Mouse (Mus musculus) cerebellum, postnatal 14 days (tissue): ENCODE measurements around the gene Cables2.

Experiments used
- DNase-seq, 2 experiments: peaks; one replicate each; pipeline ENCODE4 v3.0.0; 2021; ENCODE audit warnings: mixed read lengths in 2 of 2

Gene Cables2

DNA sequence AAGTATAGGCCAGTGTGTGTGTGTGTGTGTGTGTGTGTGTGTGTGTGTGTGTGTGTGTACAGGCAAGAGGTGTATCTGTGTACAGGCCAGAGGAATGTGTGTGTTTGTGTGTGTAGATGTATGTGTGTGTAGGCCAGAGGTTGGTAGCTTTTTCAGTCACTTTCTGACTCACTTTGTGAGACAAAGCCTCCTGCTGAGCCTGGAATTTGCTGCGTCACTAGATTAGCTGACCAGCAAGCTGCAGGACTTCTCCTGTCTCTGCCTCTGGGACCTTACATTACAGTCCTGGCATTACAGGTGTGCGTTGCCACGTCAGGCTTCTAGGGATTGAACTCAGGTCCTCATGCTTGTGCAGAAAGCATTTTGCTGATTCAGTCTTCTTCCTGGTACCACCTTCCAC is 21.5 kb downstream of the Cables2 start:
- DNase-seq: no peak

DNA sequence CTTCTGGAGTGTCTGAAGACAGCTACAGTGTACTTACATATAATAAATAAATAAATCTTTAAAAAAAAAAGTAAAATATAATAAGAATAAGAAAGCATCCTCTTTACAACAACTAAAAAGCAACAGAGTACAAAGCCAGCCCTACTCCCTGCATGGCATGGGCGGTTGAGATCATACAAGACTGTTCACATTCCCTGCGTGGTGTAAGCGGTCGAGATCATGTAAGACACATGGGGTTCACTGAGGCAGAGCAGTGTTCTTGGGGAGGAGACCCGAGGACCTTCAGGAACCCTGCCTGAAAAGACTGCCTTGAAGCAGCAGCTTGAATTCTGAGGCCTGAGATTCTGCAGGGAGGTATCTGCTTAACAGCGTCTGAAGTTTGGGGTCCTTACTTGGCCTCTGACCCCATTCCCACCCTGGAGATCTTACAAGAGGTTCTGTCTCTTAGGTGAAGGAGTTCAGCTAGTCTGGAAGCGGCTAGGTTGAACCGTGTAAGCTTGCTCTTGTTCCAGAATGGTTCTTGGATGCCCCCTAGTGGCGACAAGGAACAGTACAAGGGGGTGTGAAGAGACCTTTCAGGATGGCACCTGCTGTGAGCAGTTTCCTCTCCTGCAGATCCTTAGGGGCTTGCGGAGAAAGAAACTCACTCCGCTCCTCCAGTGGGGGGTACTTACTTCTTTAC is 22.2 kb downstream of the Cables2 start:
- peak; percentile 90 to 93 for DNase-seq

DNA sequence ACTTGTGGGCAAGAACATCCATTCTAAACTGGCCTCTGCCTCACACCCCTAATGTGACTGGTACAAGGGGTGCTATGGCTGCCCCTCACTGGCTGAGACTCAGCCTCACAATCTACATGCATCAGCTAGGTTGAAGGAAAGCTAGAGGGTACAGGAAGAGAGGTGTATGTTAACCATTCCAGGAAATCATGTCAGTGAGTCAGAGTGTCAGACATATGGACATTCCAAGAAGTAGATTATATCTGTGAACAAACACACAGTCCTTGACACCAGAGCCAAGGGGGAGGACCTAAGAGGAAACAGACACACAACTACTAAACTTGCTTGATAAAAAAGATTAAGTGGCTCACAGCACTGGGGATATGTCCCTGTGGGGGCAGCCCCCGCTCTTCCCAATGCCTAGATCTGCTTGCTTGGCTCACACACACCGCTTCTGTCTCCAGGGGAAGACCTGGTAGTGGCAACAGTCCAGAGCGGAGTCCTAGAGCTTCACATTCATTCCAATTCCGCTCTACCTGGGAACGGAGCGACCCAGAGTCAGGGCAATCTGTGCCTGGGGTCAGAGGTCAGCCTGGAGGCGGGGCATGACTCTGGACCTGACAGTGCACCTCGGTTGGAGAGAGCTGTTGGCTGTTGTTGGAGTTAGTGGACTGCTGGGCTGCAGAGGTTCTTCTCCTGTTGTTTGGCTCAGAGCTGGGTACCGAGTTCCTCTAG is 24.2 kb downstream of the Cables2 start:
- DNase-seq: no peak

DNA sequence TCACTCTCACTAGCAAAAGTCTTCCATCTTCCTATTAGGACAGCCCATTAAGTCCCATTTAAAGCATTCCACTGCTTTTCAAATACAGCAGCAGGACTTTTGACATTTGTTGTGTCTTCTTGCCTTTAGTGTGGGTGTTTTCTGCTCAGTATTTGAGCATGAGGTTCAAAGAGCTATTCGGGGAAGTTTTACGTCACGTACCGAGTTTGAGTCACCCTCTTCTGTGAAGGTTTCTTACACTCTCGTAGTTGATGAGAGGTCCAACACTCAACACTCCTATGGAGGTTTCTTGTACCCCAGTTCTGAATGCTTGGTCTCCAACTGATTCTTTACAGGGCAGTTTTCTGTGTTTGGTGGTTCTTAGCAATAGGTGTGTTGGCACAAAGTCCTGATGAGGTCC is 25.4 kb downstream of the Cables2 start:
- no peak for DNase-seq

DNA sequence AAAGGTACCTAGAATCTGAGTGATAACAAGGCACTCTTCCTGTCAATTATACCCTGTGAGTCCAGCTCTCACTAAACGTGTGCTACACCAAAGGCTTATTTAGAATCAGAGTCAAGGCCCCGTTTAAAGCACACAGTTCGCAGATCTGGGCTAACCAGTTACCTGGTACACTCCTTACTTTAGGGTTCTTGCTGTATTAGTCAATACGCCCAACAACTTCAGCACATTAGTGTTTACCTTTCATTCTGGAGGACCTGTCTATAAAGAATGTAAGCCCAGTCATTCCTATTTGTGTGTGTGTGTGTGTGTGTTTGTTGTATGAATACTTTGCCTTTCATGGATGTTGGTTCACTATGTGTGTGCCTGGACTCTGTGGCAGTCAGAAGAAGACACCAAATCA is 30.2 kb downstream of the Cables2 start:
- no peak for DNase-seq

DNA sequence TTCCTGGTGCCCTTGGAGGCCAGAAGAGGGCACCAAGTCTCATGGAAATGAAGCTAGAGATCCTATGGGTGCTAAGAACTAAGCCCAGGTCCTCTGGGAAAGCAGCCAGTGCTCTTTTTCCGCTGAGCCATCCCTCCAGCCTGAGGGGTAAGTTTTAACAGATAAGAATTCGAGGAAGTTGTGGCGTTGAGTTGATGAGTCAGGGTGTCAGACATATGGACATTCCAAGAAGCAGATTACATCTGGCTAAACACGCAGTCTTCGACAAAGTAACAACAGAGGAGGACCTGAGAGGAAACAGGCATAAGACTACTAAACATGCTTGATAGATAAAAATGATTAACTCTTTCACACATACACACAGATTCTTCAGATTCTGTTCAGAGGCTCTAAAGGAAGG is 34.7 kb downstream of the Cables2 start:
- no peak for DNase-seq

DNA sequence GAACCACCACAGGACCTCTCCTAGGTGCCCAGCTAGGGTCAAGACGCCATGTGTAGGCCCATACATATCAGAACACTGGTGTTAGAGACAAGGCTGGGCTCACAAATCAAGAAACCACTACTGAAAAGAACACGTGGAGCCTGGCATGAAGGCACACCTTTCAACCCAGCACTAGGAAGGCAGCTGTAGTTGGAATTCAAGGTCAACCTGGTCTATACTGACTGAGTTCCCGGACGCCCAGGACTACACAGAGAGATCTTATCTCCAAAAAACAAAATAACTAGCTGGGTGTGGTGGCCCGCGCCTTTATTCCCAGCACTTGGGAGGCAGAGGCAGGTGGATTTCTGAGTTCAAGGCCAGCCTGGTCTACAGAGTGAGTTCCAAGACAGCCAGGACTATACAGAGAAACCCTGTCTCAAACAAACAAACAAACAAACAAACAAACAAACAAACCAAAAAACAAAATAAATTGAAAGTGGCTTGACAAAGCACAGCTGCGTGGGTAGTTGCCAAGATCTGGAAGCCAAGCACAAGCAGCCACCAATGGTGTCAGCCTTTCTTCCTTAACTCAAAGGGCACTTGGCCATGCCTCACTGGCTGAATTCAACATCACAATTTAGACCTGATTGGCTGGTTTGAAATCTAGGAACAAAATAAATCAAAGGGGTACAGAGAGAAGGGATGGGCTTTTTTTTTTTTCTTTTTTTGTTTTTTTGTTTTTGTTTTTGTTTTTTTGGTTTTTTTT is 35.5 kb downstream of the Cables2 start:
- no peak for DNase-seq

DNA sequence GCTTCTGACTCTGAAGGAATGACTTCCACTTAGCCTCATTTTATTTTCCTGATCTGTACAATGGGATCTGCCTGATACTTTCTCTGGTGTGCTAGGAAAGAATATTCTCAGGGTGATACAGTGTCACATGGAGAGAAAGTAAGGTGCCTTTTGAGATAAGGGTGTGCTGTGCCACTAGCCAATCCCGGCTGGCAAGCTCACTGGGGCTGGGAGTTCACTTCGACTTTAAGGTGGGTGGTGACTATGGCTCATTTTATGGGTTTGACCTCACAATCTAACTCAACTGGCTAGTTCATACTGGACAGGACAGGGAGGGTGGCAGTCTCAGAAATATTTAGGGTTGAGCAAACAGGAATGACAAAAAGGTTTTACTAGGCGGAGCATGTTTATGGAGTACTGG is 36.4 kb downstream of the Cables2 start:
- no peak for DNase-seq

DNA sequence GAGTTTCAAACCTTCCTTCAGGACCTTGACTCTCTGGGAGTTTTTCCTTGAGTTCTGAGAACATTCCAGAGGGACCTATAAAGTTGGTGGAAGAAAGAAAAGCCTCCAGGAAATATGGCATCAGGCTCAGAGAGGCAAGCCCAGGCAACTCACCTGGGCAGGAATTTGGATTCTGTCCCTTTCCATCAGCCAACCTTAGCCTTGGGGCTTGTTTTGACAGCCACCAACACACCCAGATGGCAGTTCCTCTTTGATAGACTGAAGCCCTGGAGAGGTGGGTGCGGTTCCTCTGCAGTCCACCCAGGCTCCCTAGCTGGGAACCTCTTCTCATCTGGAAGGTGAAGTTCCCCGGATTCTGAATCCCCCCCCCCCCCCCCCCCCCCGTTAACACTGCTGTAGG is 36.8 kb downstream of the Cables2 start:
- no peak for DNase-seq

DNA sequence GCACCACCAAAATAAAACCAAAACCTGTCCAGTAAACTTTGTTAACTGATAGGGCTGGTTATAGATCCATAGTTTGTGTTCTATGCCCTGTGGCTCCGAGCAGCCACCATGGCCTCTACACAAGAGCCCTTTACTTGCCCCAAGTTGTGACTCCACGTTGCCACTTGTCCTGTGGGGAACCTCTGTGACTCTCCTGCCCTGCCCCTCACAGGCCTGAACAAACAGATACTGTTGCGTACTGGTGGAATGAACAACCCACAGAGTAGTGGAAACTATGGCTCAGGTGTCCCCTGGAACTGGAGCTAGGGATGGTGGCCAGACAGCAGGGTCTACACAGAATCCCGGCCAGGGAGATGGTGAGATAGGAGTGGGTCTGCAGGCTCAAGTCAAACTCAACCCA is 37.5 kb downstream of the Cables2 start:
- no peak for DNase-seq

DNA sequence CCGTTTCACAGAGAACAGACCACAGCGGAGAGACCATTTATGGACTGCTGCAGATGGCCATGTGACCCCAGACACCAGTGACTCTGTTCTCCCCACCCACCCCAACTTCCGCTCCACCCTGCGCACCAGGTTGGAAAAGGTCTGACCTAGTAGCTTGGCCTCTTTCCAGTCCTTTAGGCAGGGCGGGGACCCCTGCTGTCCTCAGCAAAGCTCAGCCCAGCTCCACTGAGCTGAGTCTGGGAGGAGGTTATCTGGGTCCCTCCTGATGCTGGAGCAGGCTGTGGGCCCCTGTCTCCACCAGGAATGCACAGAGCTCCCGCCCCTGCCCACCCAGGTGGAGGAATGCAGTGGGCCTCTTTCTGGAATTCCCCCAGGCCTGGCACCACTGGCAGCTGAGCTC is 38.3 kb downstream of the Cables2 start:
- no peak for DNase-seq

DNA sequence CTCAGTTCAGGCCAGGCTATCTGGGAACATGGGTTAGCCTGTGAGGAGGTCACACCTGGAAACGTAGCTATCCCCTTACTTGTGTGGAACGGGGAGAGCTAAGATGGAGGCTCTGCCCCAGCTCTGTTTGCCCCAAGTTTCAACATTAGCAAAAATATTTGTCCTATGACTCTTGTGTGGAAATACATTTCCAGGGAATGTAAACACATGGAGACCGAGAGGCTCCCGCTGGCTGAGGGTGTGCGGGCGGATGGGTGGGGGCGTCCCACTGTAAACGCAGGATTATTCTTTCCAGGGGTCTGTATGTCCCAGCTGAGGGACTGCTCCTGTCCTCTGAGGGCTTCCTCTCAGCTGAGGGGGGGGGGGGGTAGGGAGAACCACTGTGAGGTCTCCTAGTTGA is 38.9 kb downstream of the Cables2 start:
- no peak for DNase-seq

DNA sequence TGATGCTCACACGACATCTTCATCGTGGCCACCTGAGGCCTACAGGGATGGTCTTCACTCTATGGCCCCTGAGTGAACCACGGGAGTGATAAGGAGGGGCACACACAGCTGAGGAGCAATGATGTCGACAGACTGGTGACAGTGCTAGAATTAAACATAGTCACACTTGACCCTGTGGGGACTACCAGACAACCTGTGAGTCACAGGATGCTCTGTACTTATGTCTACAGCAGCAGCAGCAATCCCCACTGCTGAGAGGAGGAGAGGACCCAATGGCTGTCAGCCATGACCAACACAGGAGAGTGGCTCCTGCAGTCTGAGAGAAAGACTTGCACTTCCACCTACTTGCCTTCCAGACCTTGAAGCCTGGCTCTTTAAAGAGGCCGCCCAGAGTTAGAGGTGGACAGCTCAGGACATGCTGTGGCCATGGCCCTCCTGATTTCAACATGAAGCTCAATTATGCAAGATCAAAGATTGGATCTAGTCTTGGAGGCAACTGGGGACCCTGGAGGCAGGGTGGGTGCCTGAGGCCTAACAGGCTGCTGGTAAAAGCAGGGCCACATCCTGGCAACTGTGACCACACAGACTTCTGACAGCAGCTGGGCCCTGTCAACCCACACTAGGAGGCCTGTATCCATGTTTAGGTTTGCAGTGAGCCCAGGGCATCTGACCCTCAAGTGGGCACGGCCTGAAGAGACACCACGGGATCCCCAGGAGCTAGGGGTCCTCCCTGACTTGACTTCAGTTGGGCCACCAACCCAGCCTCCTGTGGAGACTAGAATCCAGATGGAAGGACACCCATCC is 40.0 kb downstream of the Cables2 start:
- no peak for DNase-seq

DNA sequence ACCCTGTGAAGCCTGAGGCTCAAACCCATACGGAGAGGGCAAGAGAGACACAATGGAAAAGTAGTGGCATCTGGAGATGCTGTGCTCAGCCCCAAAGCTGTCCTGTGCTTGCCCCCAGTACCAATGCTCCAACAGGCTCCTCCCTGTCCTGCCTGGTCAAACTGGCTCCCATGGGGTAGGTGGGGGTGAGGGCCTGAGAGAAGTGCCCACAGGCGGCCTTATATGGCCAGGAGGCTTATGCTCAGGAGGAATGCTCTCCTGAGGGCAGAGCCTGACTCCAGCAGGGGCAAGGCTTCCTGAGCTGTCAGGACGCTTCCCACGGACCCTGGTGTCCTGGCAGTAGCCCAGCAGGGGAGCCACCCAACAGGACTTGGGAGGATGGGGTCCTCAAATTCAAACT is 42.8 kb downstream of the Cables2 start:
- DNase-seq: no peak

DNA sequence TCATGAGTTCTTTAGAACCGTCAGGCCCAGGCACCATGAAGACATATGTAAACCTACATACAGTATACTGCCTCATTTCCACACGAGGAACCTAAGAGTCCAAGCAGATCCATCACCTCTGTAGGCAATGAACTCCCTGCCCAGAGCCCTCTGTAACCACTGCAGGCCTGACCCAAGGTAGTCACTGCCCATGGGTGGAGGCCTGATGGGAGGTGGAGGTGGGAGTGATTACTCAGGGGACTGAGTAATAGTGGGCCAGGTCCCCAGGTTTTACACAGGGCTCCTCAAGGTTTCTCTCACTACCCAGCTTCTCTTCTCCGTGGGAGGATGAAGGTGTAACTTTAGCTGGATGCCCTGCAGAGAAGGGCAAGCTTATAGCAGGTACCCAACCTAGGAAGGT is 44.2 kb downstream of the Cables2 start:
- DNase-seq: no peak

DNA sequence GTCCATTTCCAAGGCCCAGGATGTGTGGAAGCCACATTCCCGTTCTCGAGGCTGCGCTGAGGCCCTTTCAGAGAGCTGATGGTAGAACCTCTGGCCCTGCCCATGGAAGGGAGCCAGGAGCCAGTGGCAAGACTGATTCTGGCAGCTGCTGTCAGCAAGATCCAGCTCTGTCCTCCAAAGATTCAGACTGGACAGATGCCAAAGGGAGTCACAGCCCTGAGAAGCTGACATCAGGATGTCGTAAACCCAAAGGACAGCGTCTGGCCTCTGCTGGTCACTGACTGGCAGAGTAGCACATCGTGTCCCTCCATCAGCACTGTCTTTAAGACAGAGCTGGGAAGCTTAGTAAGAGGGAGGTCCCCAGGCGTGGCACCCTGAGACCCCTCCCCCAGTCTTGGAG is 44.7 kb downstream of the Cables2 start:
- no peak for DNase-seq

DNA sequence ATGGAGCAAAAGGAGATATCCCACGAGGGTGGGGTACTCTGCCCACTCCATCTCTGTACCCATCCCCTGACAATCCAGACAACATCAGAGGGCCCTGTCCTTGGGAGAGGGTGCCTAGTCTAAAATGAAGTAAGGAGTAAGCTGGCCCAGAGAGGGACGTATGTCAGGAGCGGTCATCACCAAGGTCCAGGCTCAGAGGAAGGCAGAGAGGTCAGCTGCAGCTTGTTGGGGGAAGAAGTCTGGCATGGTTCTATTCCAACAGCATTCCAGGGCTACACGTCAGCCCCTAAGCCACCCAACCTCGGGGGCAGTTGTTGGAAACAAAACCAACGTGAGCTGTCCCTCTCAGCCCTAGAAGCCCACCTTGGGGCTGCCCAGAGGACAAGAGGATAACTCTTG is 45.2 kb downstream of the Cables2 start:
- no peak for DNase-seq

DNA sequence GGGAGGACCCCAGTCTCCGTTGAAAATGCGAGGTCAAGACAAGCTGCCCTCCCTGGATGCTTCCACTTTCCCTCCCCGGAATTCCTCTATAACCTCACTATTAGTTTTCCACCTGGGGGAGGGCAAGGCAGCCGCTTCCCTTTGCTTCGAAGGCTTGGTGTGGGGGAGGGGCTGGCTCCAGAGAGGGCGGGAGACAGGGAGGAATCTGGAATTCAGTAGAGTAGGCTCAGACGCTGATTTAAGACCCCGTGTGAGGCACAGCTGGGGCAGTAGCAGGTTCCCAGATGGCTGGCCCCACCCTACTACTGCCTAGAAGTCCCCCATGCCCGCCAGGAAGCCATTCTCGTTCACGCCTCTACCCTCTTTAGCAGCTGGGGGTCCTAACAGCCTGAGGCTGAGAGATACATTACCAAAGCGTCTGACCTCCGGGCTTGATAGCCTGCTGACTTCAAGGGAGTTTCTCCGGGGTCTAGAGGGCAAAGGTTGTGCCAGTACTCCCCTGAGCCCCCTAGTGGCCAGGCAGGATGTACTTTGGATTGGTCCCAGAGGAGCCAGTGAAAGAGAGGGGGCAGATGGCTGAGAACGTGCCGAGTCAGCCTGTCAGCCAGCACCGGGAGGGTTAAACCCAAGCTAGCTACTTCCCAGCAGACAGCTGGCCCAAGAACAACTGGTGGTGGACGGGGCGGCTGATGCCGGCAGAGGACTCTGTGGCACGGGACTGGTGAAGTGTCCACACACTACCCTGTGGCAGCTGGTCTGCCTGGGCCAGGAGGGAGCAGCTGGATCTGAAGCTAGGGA is 45.8 kb downstream of the Cables2 start:
- peak; percentile 47 to 65 for DNase-seq

DNA sequence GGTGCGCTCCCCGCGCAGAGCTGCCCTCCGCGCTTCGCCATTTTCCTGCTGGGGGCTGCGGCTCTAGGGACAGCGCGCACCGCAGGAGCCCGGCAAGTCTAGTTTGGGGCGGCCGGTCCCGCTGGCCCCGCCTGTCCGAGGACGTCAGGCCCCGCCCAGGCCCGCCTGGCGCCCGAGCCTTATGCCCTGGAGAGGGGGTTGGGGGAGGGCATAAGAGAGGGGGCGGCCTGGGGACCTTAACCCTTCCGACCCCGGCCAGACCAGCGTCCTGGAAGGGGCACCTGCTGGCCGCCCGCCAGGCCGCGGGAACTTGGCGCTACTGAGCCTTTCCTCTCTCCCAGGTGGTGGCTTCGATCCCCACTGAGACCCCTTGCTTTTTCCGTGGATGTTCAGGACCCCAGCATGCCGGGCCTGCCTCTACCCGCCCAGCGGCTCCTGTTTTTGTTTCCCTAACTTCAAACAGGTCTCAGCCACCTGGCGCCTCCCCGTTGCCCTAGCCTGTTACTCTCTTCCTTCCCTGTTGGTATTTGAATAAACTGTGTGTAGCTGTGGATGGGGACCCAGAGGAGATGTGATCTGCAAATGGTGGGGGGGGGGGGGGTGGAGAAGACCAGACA is 47.4 kb downstream of the Cables2 start, which contains the start of gene Lama5:
TSS of gene Lama5 (minus strand) at position 98 of the 617 bp plus-strand sequence.
- peak; percentile 37 to 56 for DNase-seq

DNA sequence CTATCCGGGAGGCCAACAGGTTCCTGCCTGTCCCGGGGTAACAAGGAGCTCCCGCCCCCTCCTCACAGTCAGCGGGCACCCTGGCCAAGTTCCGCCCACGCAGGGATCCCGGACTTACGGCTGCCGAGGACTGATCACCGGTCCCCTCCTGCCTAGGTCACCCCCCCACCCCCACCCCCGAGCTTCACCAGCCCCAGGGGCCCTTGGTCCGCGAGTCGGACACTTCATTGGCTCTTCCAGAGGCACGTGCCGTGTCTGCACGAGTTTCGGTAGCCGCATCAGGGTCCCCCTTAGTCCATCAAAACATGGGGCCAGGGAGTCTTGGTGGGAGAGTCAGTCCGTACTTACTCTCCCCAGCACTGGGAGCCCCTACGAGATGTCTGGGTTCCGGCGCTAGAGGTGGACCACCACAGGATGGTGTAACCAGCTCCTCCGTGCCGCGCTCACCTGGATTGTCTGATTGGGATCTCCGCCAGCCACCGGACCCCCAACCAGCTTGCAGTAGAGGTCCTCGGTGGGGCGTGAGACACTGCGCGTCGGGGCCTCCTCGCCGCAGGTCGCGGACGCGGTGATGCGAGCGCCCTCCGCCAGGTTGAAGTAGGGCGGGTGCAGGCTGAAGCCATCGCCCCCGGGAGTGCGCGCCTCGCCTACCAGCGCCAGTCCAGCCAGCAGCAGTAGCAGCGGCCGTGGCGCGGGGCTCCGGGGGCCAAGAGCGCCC is 48.1 kb downstream of the Cables2 start:
- no peak for DNase-seq

DNA sequence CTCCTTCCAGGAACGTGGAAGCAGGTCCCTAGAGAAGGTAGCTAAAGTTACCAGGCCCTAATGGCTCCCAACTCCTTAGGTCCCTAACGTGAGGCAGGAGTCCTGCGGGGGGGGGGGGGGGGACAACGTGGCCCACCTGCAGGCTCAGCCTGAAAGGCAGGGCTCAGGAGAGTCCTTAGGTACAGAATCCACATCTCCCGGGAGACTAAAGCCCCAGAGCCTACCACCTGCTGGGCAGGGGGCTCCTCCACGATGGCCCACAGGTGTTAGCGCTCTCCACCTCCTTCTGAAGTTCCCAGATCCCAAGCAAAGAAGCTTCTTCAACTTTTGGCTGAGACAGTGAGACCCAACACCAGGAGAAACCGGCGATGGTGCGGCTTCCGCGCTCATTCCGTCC is 48.7 kb downstream of the Cables2 start:
- no peak for DNase-seq
